12 mouse cellular contexts compared by ENCODE assay signal in genomic region chr6:76620754-76621204, GRCm38 (mm10).
A peak's percentile ranks its signal among the peaks of the same experiment; 100 is the strongest.
DNase-seq lines count a peak whose midpoint lies in the region; ATAC-seq lines count a peak whose summit lies in the region.
"Had no signal": no experiment of that assay in that cellular context is flagged by ENCODE, and none has a peak within 500 bp of the region (broad histone marks: within the 10 kb centered on the region; RNA-seq: fewer than 3 reads in every experiment).

No protein-coding gene starts in this region.

- no peak overlapping the region for H3K27ac ChIP-seq in hindbrain, embryonic 11.5 days (ENCODE audit: low read depth, low read length)
- H3K27ac ChIP-seq in midbrain, embryonic 16.5 days (ENCODE audit: low read length) = no peak overlapping the region
- H3K27ac ChIP-seq: embryonic facial prominence, embryonic 15.5 days had no signal

- no peaks in the 10 kb centered on the region for H3K4me1 ChIP-seq in hindbrain, embryonic 11.5 days (replicated peaks; ENCODE audit: control insufficient read depth, insufficient read depth, low read length)
- H3K4me1 ChIP-seq in midbrain, embryonic 16.5 days (ENCODE audit: control insufficient read depth, insufficient read depth, low read length) = no peaks in the 10 kb centered on the region
- H3K4me1 ChIP-seq: embryonic facial prominence, embryonic 15.5 days had no signal

- intact Hi-C loops in left cerebral cortex, postnatal 14 days (cut with DNase I) = no loop called here

- ATAC-seq in hindbrain, embryonic 11.5 days (ENCODE audit: low FRiP score) = peak; percentile 86
- peak; percentile 79 for ATAC-seq in midbrain, embryonic 16.5 days
- ATAC-seq: intestine, postnatal 0 days had no signal

- no peak overlapping the region for H3K4me2 ChIP-seq in hindbrain, embryonic 11.5 days (replicated peaks; ENCODE audit: low read depth, low read length)
- no peak overlapping the region for H3K4me2 ChIP-seq in midbrain, embryonic 16.5 days (ENCODE audit: low read length)
- H3K4me2 ChIP-seq: embryonic facial prominence, embryonic 15.5 days had no signal

- no peak overlapping the region for H3K9ac ChIP-seq in hindbrain, embryonic 11.5 days (ENCODE audit: low read depth, low read length)
- no peak overlapping the region for H3K9ac ChIP-seq in midbrain, embryonic 16.5 days (ENCODE audit: low read depth, low read length)
- H3K9ac ChIP-seq: embryonic facial prominence, embryonic 15.5 days had no signal

- H3K9me3 ChIP-seq in hindbrain, embryonic 11.5 days (ENCODE audit: control insufficient read depth, low read length) = no peaks in the 10 kb centered on the region
- H3K9me3 ChIP-seq in midbrain, embryonic 16.5 days (replicated peaks; ENCODE audit: control insufficient read depth, low read length, poor library complexity, severe bottlenecking) = no peaks in the 10 kb centered on the region
- H3K9me3 ChIP-seq: embryonic facial prominence, embryonic 15.5 days had no signal

- 37% methylated on average over 6 of the region's 6 CpGs for WGBS in hindbrain, embryonic 11.5 days
- WGBS in midbrain, embryonic 16.5 days = 18% methylated on average over 6 of the region's 6 CpGs

- H3K36me3 ChIP-seq in hindbrain, embryonic 11.5 days (ENCODE audit: control insufficient read depth, insufficient read depth, low read length) = no peaks in the 10 kb centered on the region
- no peaks in the 10 kb centered on the region for H3K36me3 ChIP-seq in midbrain, embryonic 16.5 days (ENCODE audit: control insufficient read depth, insufficient read depth, low read length)
- H3K36me3 ChIP-seq: embryonic facial prominence, embryonic 15.5 days had no signal

- H3K4me3 ChIP-seq in hindbrain, embryonic 11.5 days (ENCODE audit: low read depth, low read length) = no peak overlapping the region
- H3K4me3 ChIP-seq in midbrain, embryonic 16.5 days (ENCODE audit: low read depth, low read length) = no peak overlapping the region
- H3K4me3 ChIP-seq: embryonic facial prominence, embryonic 15.5 days had no signal

- DNase-seq in cerebellum, postnatal 10 days = peak; percentile 80 to 88
- DNase-seq in cerebellum, adult 18-20 months = no peak
- DNase-seq in left cerebral cortex, postnatal 14 days (ENCODE audit: low spot score in 2 of 2) = peak; percentile 0 to 5
- DNase-seq in left cerebral cortex, adult 18-20 months (ENCODE audit: low spot score in 2 of 2) = no peak
- DNase-seq in hindbrain, embryonic 11.5 days (ENCODE audit: low spot score) = peak; percentile 27
- no peak for DNase-seq in yolk sac, embryonic 10.5 days (ENCODE audit: low spot score)
- no peak for DNase-seq in c-Kit-positive CD71-positive TER-119-positive erythroid progenitor cells, embryonic 14.5 days (ENCODE audit: low spot score)
- DNase-seq: heart, adult 11 months; thymus, postnatal 4 days had no signal

- no peaks in the 10 kb centered on the region for H3K27me3 ChIP-seq in hindbrain, embryonic 11.5 days (ENCODE audit: control insufficient read depth, insufficient read depth, low read length)
- H3K27me3 ChIP-seq in midbrain, embryonic 16.5 days (ENCODE audit: control insufficient read depth, insufficient read depth, low read depth, low read length) = no peaks in the 10 kb centered on the region
- H3K27me3 ChIP-seq: embryonic facial prominence, embryonic 15.5 days had no signal

Comparison
In these comparisons a context has a peak if more than half of its experiments do, and no peak if none do; other contexts are left out.
1. DNase-seq: peak in cerebellum, postnatal 10 days (2 of 2), left cerebral cortex, postnatal 14 days (2 of 2) and hindbrain, embryonic 11.5 days (single experiment); none in cerebellum, adult 18-20 months (0 of 2), left cerebral cortex, adult 18-20 months (0 of 2), yolk sac, embryonic 10.5 days (single experiment) and c-Kit-positive CD71-positive TER-119-positive erythroid progenitor cells, embryonic 14.5 days (single experiment).